Mouse (Mus musculus): ENCODE results near the gene Gm20828. TPM values are rescaled to one million over a fixed set of nuclear protein-coding genes. Genes with fewer than 3 reads are reported as not detected.

The Gm20828 gene
- not detected for polyA plus RNA-seq (2017; shearing (Covaris generic))

DNA sequence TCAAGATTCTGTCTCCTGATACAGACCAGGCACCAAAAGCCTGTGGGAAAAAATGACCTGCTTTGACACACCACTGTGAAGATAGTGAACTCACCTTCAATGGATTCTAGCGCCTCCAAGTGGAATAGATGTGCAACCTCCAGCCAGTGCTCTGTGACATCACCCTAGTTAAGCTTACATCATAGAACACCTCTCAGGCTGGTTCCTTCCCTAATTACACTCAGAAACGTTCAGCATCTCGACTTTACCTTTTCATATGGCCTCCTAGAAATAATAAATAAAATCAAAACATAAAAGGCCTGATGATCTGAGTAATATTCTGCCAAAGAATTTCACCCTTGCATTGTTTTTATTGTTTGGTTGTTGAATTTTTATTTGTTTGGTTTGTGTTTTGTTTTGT is at the start of gene Gm20828:
Gm20828 (minus strand) TSS at position 101 of the 400 bp plus-strand sequence.

